Mouse (Mus musculus): ENCODE data around the gene Psme2b.
"Not testable (repeated sequence)": the region's sequence is repeated elsewhere in the genome, so short reads cannot be mapped to it uniquely, and the experiment has no call there.

Gene Psme2b

GRCm38 (mm10) chr11:48946090-48946489, at the start of gene Psme2b:
Gene Psme2b (minus strand): TSS chr11:48946190.
- DNase-seq (ENCODE audit: low read depth, low spot score), result not testable (repeated sequence)

GRCm38 (mm10) chr11:48994018-48994417, 48.0 kb upstream of the Psme2b start, which contains the start of gene Tgtp1:
Gene Tgtp1 (minus strand): TSS chr11:48994172.
- DNase-seq (ENCODE audit: low read depth, low spot score), result peak; percentile 58

GRCm38 (mm10) chr11:48993296-48993695, 47.3 kb upstream of the Psme2b start:
- DNase-seq (ENCODE audit: low read depth, low spot score), result peak; percentile 16

GRCm38 (mm10) chr11:48991740-48992520, 45.9 kb upstream of the Psme2b start, which contains the start of gene Gm12185:
Gene Gm12185 (minus strand): TSS chr11:48992226.
- DNase-seq (ENCODE audit: low read depth, low spot score), result peak; percentile 61

GRCm38 (mm10) chr11:48989981-48990380, 44.0 kb upstream of the Psme2b start:
- DNase-seq (ENCODE audit: low read depth, low spot score), result peak; percentile 18

- peak; percentile 5 for DNase-seq (ENCODE audit: low read depth, low spot score)
These were observed 42.2 kb upstream of the Psme2b start for GRCm38 (mm10) chr11:48988219-48988618.

GRCm38 (mm10) chr11:48982848-48983247, 36.9 kb upstream of the Psme2b start:
- not testable (repeated sequence) for DNase-seq (ENCODE audit: low read depth, low spot score)

- DNase-seq (ENCODE audit: low read depth, low spot score), result not testable (repeated sequence)
These were observed 34.1 kb upstream of the Psme2b start for GRCm38 (mm10) chr11:48980052-48980451.

GRCm38 (mm10) chr11:48979251-48979650, 33.3 kb upstream of the Psme2b start, which contains the start of gene 9930111J21Rik1:
Gene 9930111J21Rik1 (minus strand): TSS chr11:48979398.
- not testable (repeated sequence) for DNase-seq (ENCODE audit: low read depth, low spot score)

- not testable (repeated sequence) for DNase-seq (ENCODE audit: low read depth, low spot score)
These were observed 32.4 kb upstream of the Psme2b start, which contains the start of gene Olfr56 for GRCm38 (mm10) chr11:48978240-48978939. Gene Olfr56 (plus strand): TSS chr11:48978889.

GRCm38 (mm10) chr11:48974686-48975085, 28.7 kb upstream of the Psme2b start:
- DNase-seq (ENCODE audit: low read depth, low spot score), result not testable (repeated sequence)

GRCm38 (mm10) chr11:48939286-48939685, 6.7 kb downstream of the Psme2b start:
- not testable (repeated sequence) for DNase-seq (ENCODE audit: low read depth, low spot score)

GRCm38 (mm10) chr11:48935291-48935690, 10.7 kb downstream of the Psme2b start:
- DNase-seq (ENCODE audit: low read depth, low spot score), result not testable (repeated sequence)

- DNase-seq (ENCODE audit: low read depth, low spot score), result not testable (repeated sequence)
These were observed 12.1 kb downstream of the Psme2b start for GRCm38 (mm10) chr11:48933923-48934322.

GRCm38 (mm10) chr11:48933422-48933821, 12.6 kb downstream of the Psme2b start:
- peak; percentile 54 for DNase-seq (ENCODE audit: low read depth, low spot score)

GRCm38 (mm10) chr11:48928068-48928467, 17.9 kb downstream of the Psme2b start:
- DNase-seq (ENCODE audit: low read depth, low spot score), result peak; percentile 47

- not testable (repeated sequence) for DNase-seq (ENCODE audit: low read depth, low spot score)
These were observed 19.6 kb downstream of the Psme2b start for GRCm38 (mm10) chr11:48926437-48926836.

- DNase-seq (ENCODE audit: low read depth, low spot score), result not testable (repeated sequence)
These were observed 22.2 kb downstream of the Psme2b start for GRCm38 (mm10) chr11:48923818-48924217.

- DNase-seq (ENCODE audit: low read depth, low spot score), result no peak
These were observed 27.6 kb downstream of the Psme2b start for GRCm38 (mm10) chr11:48918380-48918779.

- no peak for DNase-seq (ENCODE audit: low read depth, low spot score)
These were observed 32.4 kb downstream of the Psme2b start for GRCm38 (mm10) chr11:48913611-48914010.

GRCm38 (mm10) chr11:48908459-48908858, 37.5 kb downstream of the Psme2b start:
- no peak for DNase-seq (ENCODE audit: low read depth, low spot score)

GRCm38 (mm10) chr11:48902021-48902420, 44.0 kb downstream of the Psme2b start, which contains the start of gene Gm5431:
Gene Gm5431 (minus strand): TSS chr11:48902214.
- no peak for DNase-seq (ENCODE audit: low read depth, low spot score)

Data from CD4-positive, CD25-positive, alpha-beta regulatory T cell, adult 2 months (primary cell).